Mouse (Mus musculus): ENCODE measurements around the gene Ss18l1. TPM values are rescaled to one million over a fixed set of nuclear protein-coding genes. Genes with fewer than 3 reads are reported as not detected.

Gene Ss18l1
- 1 to 10 TPM; 7.1 to 7.6 TPM for total RNA-seq (2023)

GRCm38 (mm10) chr2:180042256-180042857 is at the start of gene Ss18l1, which contains the start of gene Psma7:
Gene Ss18l1 (plus strand): TSS chr2:180042509.
Gene Psma7 (minus strand): TSS chr2:180042433.

GRCm38 (mm10) chr2:180024401-180025098 is 17.8 kb upstream of the Ss18l1 start, which contains the start of gene Lsm14b:
Gene Lsm14b (plus strand): TSS chr2:180024987.

GRCm38 (mm10) chr2:180070481-180071453 is 28.5 kb downstream of the Ss18l1 start, which contains the start of gene Mtg2:
Gene Mtg2 (plus strand): TSS chr2:180070588.

GRCm38 (mm10) chr2:180103978-180104658 is 61.8 kb downstream of the Ss18l1 start, which contains the start of gene Hrh3:
Gene Hrh3 (minus strand): TSS chr2:180104488.

GRCm38 (mm10) chr2:180118661-180119438 is 76.5 kb downstream of the Ss18l1 start, which contains the start of gene Osbpl2:
Gene Osbpl2 (plus strand): TSS chr2:180119306.

Other genes starting within 250 kb of the Ss18l1 start
- 10 to 100 TPM; 41.3 to 45.6 TPM for gene Taf4, start 65.9 kb upstream of the Ss18l1 start, total RNA-seq (2023)
- 10 to 100 TPM; 47.2 to 49.4 TPM for gene Lsm14b, start 17.5 kb upstream of the Ss18l1 start, total RNA-seq (2023)
- gene Psma7, start 76 bp upstream of the Ss18l1 start, total RNA-seq (2023), result 100 to 1,000 TPM; 165 to 168 TPM
- gene Mtg2, start 28.1 kb downstream of the Ss18l1 start, total RNA-seq (2023), result 10 to 100 TPM; 22.1 to 28.7 TPM
- not detected for gene Hrh3, start 62.0 kb downstream of the Ss18l1 start, total RNA-seq (2023)
- 10 to 100 TPM; 27.1 to 30.8 TPM for gene Osbpl2, start 76.8 kb downstream of the Ss18l1 start, total RNA-seq (2023)
- gene Adrm1, start 129.0 kb downstream of the Ss18l1 start, total RNA-seq (2023), result 100 to 1,000 TPM; 123 to 127 TPM
- gene Lama5, start 183.3 kb downstream of the Ss18l1 start, total RNA-seq (2023), result under 1 TPM; 0.09 to 0.12 TPM
- gene Rps21, start 214.9 kb downstream of the Ss18l1 start, total RNA-seq (2023), result 1,000 to 10,000 TPM; 2,687 to 2,790 TPM
- 10 to 100 TPM; 35.0 to 41.0 TPM for gene Cables2, start 231.0 kb downstream of the Ss18l1 start, total RNA-seq (2023)
- gene Rbbp8nl, start 247.4 kb downstream of the Ss18l1 start, total RNA-seq (2023), result not detected